Mouse (Mus musculus) erythroblast, adult 5-6 weeks (primary cell): Measurements from ENCODE around the gene Aprt. TPM values are rescaled to one million over a fixed set of nuclear protein-coding genes. Genes with fewer than 3 reads are reported as not detected.

Experiments
- ATAC-seq: replicated peaks from 2 replicates; pipeline ENCODE4 v1.8.0; 2016; ENCODE audit warnings: moderate number of reproducible peaks, mild to moderate bottlenecking, moderate TSS enrichment, inconsistent platforms; ENCODE audit not compliant: poor library complexity, low FRiP score, severe bottlenecking
- total RNA-seq, 2 experiments: library from RNA; stranded (forward) in 1 of 2; stranded (reverse) in 1 of 2; fragments of 150-400 nt in 1 of 2; fragments of 200-764, 138-1000 nt in 1 of 2; gene quantifications; 2 replicates each; pipeline versions ENCODE4 v1.2.3 to v1.2.4; 2015 to 2017; ENCODE audit warnings: low replicate concordance in 2 of 2

The Aprt gene
- total RNA-seq, 2 experiments from 2014 or later: 20.6 to 85.7 TPM

GRCm38 (mm10) chr8:122546066-122546755 is 30.5 kb downstream of the Aprt start:
- peak; percentile 53 for ATAC-seq

- ATAC-seq: no peak
Observed at GRCm38 (mm10) chr8:122544138-122544537, 32.6 kb downstream of the Aprt start.

- peak; percentile 49 for ATAC-seq
Observed at GRCm38 (mm10) chr8:122538310-122539076, 38.2 kb downstream of the Aprt start.

GRCm38 (mm10) chr8:122537812-122538211 is 38.9 kb downstream of the Aprt start:
- peak; percentile 82 for ATAC-seq

GRCm38 (mm10) chr8:122537033-122537432 is 39.7 kb downstream of the Aprt start:
- peak; percentile 40 for ATAC-seq

- no peak for ATAC-seq
Observed at GRCm38 (mm10) chr8:122531312-122531711, 45.4 kb downstream of the Aprt start.

- ATAC-seq: no peak
Observed at GRCm38 (mm10) chr8:122529159-122529558, 47.5 kb downstream of the Aprt start.

- no peak for ATAC-seq
Observed at GRCm38 (mm10) chr8:122527937-122528336, 48.8 kb downstream of the Aprt start.

GRCm38 (mm10) chr8:122526526-122527170 is 50.1 kb downstream of the Aprt start:
- no peak for ATAC-seq

GRCm38 (mm10) chr8:122526084-122526483 is 50.6 kb downstream of the Aprt start:
- ATAC-seq: no peak

- peak; percentile 20; the same call in 1 of the 2 replicates for ATAC-seq
Observed at GRCm38 (mm10) chr8:122525004-122525403, 51.7 kb downstream of the Aprt start.

Other genes with a start within 250 kb of the Aprt start
- not detected in 2 replicates for gene Trhr2, start 216.2 kb downstream of the Aprt start, total RNA-seq (2015; ENCODE audit: low replicate concordance)
- gene Trhr2, start 216.2 kb downstream of the Aprt start, total RNA-seq (2017; ENCODE audit: low replicate concordance): not detected in 2 replicates
- gene Zc3h18, start 200.3 kb downstream of the Aprt start, total RNA-seq (2015; ENCODE audit: low replicate concordance): 10.8 and 14.2 TPM in 2 replicates
- gene Zc3h18, start 200.3 kb downstream of the Aprt start, total RNA-seq (2017; ENCODE audit: low replicate concordance): 22.2 and 31.5 TPM in 2 replicates
- gene Il17c, start 154.9 kb downstream of the Aprt start, total RNA-seq (2015; ENCODE audit: low replicate concordance): not detected in 2 replicates
- not detected in 2 replicates for gene Il17c, start 154.9 kb downstream of the Aprt start, total RNA-seq (2017; ENCODE audit: low replicate concordance)
- 105 and 126 TPM in 2 replicates for gene Cyba, start 144.0 kb downstream of the Aprt start, total RNA-seq (2015; ENCODE audit: low replicate concordance)
- 42.8 and 52.6 TPM in 2 replicates for gene Cyba, start 144.0 kb downstream of the Aprt start, total RNA-seq (2017; ENCODE audit: low replicate concordance)
- gene Mvd, start 133.5 kb downstream of the Aprt start, total RNA-seq (2015; ENCODE audit: low replicate concordance): 0.84 TPM in 1 of 2 replicates, not detected in the other
- gene Mvd, start 133.5 kb downstream of the Aprt start, total RNA-seq (2017; ENCODE audit: low replicate concordance): 0.84 and 1.3 TPM in 2 replicates
- 1.0 TPM in 1 of 2 replicates, not detected in the other for gene Snai3, start 116.2 kb downstream of the Aprt start, total RNA-seq (2015; ENCODE audit: low replicate concordance)
- gene Snai3, start 116.2 kb downstream of the Aprt start, total RNA-seq (2017; ENCODE audit: low replicate concordance): not detected in 2 replicates
- gene Rnf166, start 100.8 kb downstream of the Aprt start, total RNA-seq (2015; ENCODE audit: low replicate concordance): 9.0 and 12.9 TPM in 2 replicates
- gene Rnf166, start 100.8 kb downstream of the Aprt start, total RNA-seq (2017; ENCODE audit: low replicate concordance): 7.9 and 8.1 TPM in 2 replicates
- 3.8 and 29.4 TPM in 2 replicates for gene Ctu2, start 100.8 kb downstream of the Aprt start, total RNA-seq (2015; ENCODE audit: low replicate concordance)
- gene Ctu2, start 100.8 kb downstream of the Aprt start, total RNA-seq (2017; ENCODE audit: low replicate concordance): 7.5 and 7.8 TPM in 2 replicates
- gene Piezo1, start 25.6 kb downstream of the Aprt start, total RNA-seq (2015; ENCODE audit: low replicate concordance): 12.1 and 17.1 TPM in 2 replicates
- gene Piezo1, start 25.6 kb downstream of the Aprt start, total RNA-seq (2017; ENCODE audit: low replicate concordance): 14.7 and 23.0 TPM in 2 replicates
- gene Cdt1, start 8.9 kb downstream of the Aprt start, total RNA-seq (2015; ENCODE audit: low replicate concordance): 16.1 and 24.2 TPM in 2 replicates
- 38.2 and 47.5 TPM in 2 replicates for gene Cdt1, start 8.9 kb downstream of the Aprt start, total RNA-seq (2017; ENCODE audit: low replicate concordance)
- gene Galns, start 34.6 kb upstream of the Aprt start, total RNA-seq (2015; ENCODE audit: low replicate concordance): 8.6 and 23.2 TPM in 2 replicates
- gene Galns, start 34.6 kb upstream of the Aprt start, total RNA-seq (2017; ENCODE audit: low replicate concordance): 8.6 and 15.5 TPM in 2 replicates
- 17.7 and 26.8 TPM in 2 replicates for gene Trappc2l, start 34.7 kb upstream of the Aprt start, total RNA-seq (2015; ENCODE audit: low replicate concordance)
- 9.1 and 10.2 TPM in 2 replicates for gene Trappc2l, start 34.7 kb upstream of the Aprt start, total RNA-seq (2017; ENCODE audit: low replicate concordance)
- gene Pabpn1l, start 45.8 kb upstream of the Aprt start, total RNA-seq (2015; ENCODE audit: low replicate concordance): not detected in 2 replicates
- gene Pabpn1l, start 45.8 kb upstream of the Aprt start, total RNA-seq (2017; ENCODE audit: low replicate concordance): not detected in 2 replicates
- gene Cbfa2t3, start 122.2 kb upstream of the Aprt start, total RNA-seq (2015; ENCODE audit: low replicate concordance): 10.9 and 13.1 TPM in 2 replicates
- gene Cbfa2t3, start 122.2 kb upstream of the Aprt start, total RNA-seq (2017; ENCODE audit: low replicate concordance): 10.9 and 13.8 TPM in 2 replicates
- gene Acsf3, start 198.6 kb upstream of the Aprt start, total RNA-seq (2015; ENCODE audit: low replicate concordance): 3.3 TPM in 1 of 2 replicates, not detected in the other
- gene Acsf3, start 198.6 kb upstream of the Aprt start, total RNA-seq (2017; ENCODE audit: low replicate concordance): 1.7 and 5.2 TPM in 2 replicates